Mouse (Mus musculus) embryonic fibroblast, embryonic 13.5 days (primary cell): ENCODE results near the gene Pex3.

Experiments
- CTCF ChIP-seq: IDR thresholded peaks from 2 replicates; pipeline ENCODE4 v1.5.1; 2011; ENCODE audit warnings: mild to moderate bottlenecking, control low read depth, low read length, moderate library complexity, borderline replicate concordance; ENCODE audit not compliant: insufficient read depth
- POLR2A ChIP-seq: IDR thresholded peaks from 2 replicates; pipeline ENCODE4 v1.6.1; 2011; ENCODE audit warnings: low read depth, mild to moderate bottlenecking, control low read depth, low read length, moderate library complexity

DNA sequence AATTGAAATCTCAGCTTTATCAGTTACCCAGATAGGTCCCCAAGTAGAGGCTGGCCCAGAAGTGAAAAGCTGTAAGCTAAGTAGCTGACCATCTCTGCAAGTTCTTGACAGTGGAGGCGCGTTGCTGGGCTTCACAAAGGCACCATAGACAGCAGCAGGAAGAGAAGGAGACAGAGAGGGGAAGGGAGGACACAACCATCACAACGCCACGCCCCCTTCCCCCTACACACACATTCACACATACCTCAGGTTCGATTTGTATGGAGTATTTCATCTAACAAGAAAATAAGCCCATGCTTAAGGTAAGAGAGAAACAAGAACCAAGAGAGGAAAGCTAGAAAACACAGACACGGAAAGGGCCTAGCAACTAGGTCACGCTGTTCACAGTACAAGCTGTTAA is 77.8 kb downstream of the Pex3 start:
- TF ChIP-seq CTCF (no peak), POLR2A (no peak)
